Mouse (Mus musculus): ENCODE measurements around the gene St6galnac5.

- no peak for TF ChIP-seq POLR2A (IDR thresholded peaks at IDR 0.05; ENCODE audit: low read depth, low read length)
- TF ChIP-seq CTCF (IDR thresholded peaks at IDR 0.05; ENCODE audit: extremely low read depth, insufficient read depth, insufficient read length, insufficient replicate concordance): no peak
Observed at GRCm38 (mm10) chr3:152907683-152908082, 74.4 kb downstream of the St6galnac5 start.

Data from spleen, adult 2 months (tissue).